Mouse (Mus musculus): Measurements from ENCODE around the gene Nr2c1. TPM values are rescaled to one million over a fixed set of nuclear protein-coding genes. Genes with fewer than 3 reads are reported as not detected.

Gene Nr2c1
- polyA plus RNA-seq, 1 experiment from 2014 or later, result 6.4 TPM

Other genes with a start within 250 kb of the Nr2c1 start
- 18.9 and 19.7 TPM in 2 replicates for gene Vezt, start 112.2 kb upstream of the Nr2c1 start, polyA plus RNA-seq (2014; fragmentation: Nextera tagmentation; extraction: Ambion mirVana)
- gene Fgd6, start 112.0 kb upstream of the Nr2c1 start, polyA plus RNA-seq (2014; fragmentation: Nextera tagmentation; extraction: Ambion mirVana), result 5.5 and 6.4 TPM in 2 replicates
- 419 and 432 TPM in 2 replicates for gene Ndufa12, start 50.7 kb downstream of the Nr2c1 start, polyA plus RNA-seq (2014; fragmentation: Nextera tagmentation; extraction: Ambion mirVana)
- gene Gm4792, start 150.7 kb downstream of the Nr2c1 start, polyA plus RNA-seq (2014; fragmentation: Nextera tagmentation; extraction: Ambion mirVana), result not detected in 2 replicates
- gene Tmcc3, start 163.9 kb downstream of the Nr2c1 start, polyA plus RNA-seq (2014; fragmentation: Nextera tagmentation; extraction: Ambion mirVana), result 5.1 and 5.6 TPM in 2 replicates

Data from liver, embryonic 11.5 days (tissue).